Mouse (Mus musculus): Measurements from ENCODE around the gene Zdhhc21. TPM values are rescaled to one million over a fixed set of nuclear protein-coding genes. Genes with fewer than 3 reads are reported as not detected.

The Zdhhc21 gene
- polyA plus RNA-seq, 1 experiment from 2014 or later = 10.9 TPM

DNA sequence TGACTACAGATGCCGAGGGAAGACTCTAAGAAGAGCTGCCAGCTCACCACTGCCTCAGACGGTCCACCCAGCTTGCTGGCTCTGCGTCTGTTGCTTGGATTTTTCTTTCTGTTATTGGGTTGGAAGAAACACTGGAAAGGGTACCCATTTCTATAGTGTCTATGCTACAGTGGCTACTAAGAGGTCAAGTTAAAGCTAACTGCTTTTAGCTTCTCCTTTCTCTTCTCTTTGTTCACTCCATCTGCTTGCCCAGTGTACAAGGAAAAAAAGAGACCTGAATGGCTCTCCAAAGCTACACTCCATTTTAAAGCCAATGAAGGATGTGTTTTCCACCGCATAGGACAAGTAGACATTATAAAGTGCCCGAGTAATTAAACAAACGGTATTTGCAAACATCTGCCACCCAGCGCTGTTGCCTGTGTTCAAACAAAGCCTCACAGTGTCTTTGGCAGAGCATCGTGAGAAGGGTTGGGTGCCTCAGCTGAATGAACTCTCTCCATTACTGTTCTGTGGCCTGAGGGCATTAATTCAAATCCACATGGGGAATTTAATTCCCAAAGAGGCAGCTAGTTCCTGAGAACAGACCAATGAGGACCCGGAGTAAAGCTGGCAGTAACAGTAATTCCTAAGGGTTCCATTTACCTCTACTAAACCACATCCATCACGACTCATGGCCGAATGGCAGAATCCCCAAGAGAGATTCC, 94.1 kb downstream of the Zdhhc21 start:
- Histone ChIP-seq H3K27me3 (replicated peaks; ENCODE audit: control insufficient read depth, insufficient read depth, low read length) (no peaks in the 10 kb centered on the region), H3K9me3 (ENCODE audit: control insufficient read depth, low read length) (no peaks in the 10 kb centered on the region), H3K4me2 (no peak overlapping the region), H3K9ac (ENCODE audit: low read depth, low read length) (no peak overlapping the region), H3K4me3 (ENCODE audit: low read depth, low read length) (no peak overlapping the region), H3K36me3 (ENCODE audit: control insufficient read depth, insufficient read depth, low read length) (no peaks in the 10 kb centered on the region), H3K27ac (ENCODE audit: low read depth, low read length) (no peak overlapping the region), H3K4me1 (replicated peaks; ENCODE audit: control insufficient read depth, insufficient read depth, low read length) (no peaks in the 10 kb centered on the region)
- no peak for DNase-seq (ENCODE audit: low spot score)
- WGBS = 86% methylated on average over 11 of the region's 11 CpGs
- ATAC-seq (replicated peaks; ENCODE audit: low FRiP score) = no peak

DNA sequence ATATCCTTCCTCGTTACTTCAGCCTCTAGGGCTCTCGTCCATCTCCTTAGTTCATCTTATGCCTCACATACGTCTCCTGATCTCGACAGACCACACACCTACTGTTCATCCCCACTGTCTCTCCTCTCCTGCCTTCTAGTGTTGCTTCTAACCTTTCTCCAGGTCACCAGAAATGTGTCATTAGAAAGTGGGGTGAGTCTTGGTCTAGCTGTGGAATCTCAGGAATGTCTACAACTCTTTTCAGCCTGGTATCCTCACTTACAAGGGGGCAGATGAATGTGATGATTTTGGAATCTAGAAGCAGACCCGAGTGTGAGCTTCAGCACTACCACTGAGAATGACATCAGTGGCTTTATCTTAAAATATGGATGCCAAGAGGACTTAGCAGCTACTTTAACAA, 96.2 kb downstream of the Zdhhc21 start:
- H3K4me3 ChIP-seq (ENCODE audit: low read depth, low read length) = no peak overlapping the region
- no peaks in the 10 kb centered on the region for H3K4me1 ChIP-seq (replicated peaks; ENCODE audit: control insufficient read depth, insufficient read depth, low read length)
- DNase-seq (ENCODE audit: low spot score) = no peak
- H3K9ac ChIP-seq (ENCODE audit: low read depth, low read length) = no peak overlapping the region
- ATAC-seq (replicated peaks; ENCODE audit: low FRiP score) = no peak
- no peak overlapping the region for H3K4me2 ChIP-seq
- no peaks in the 10 kb centered on the region for H3K27me3 ChIP-seq (replicated peaks; ENCODE audit: control insufficient read depth, insufficient read depth, low read length)
- no peaks in the 10 kb centered on the region for H3K9me3 ChIP-seq (ENCODE audit: control insufficient read depth, low read length)
- H3K27ac ChIP-seq (ENCODE audit: low read depth, low read length) = no peak overlapping the region
- WGBS = 53% methylated on average over 5 of the region's 5 CpGs
- H3K36me3 ChIP-seq (ENCODE audit: control insufficient read depth, insufficient read depth, low read length) = no peaks in the 10 kb centered on the region

DNA sequence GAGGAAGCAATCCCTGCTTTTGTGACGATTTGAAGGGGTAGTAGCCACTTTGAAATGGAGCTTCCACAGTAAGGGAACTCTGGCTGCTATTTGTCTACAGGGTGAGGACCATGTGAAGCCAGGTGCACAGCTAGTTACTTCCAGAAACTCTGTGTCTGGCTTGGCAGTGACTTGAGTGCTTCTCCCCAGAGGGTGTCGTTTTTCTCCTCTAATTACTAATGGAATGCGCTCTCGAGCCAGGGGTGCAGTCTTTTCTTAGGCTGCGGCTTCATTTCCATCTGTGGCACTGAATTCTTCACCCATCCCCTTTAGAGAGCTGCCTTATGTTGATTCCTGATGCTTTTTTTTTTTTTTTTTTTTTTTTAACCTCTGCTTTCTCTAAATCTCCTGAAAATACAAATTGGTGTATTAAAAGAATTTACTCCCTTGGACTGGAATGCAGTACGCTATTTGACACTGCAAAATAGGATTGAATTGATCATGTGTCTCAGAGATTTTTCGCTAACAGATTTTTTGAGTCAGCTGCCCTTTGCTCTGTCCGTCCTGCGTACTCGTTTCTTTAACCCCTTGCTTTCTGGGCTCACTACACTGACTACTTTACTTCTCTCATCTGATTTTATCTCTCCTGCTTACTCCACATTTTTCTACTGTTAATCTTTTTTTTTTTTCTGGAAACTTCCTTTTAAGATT, 97.2 kb downstream of the Zdhhc21 start:
- no peak for DNase-seq (ENCODE audit: low spot score)
- no peak for ATAC-seq (replicated peaks; ENCODE audit: low FRiP score)
- WGBS = 25% methylated on average over 10 of the region's 10 CpGs
- Histone ChIP-seq H3K4me3 (ENCODE audit: low read depth, low read length) (no peak overlapping the region), H3K4me2 (no peak overlapping the region), H3K9ac (ENCODE audit: low read depth, low read length) (no peak overlapping the region), H3K27ac (ENCODE audit: low read depth, low read length) (no peak overlapping the region), H3K4me1 (replicated peaks; ENCODE audit: control insufficient read depth, insufficient read depth, low read length) (no peaks in the 10 kb centered on the region), H3K9me3 (ENCODE audit: control insufficient read depth, low read length) (no peaks in the 10 kb centered on the region), H3K36me3 (ENCODE audit: control insufficient read depth, insufficient read depth, low read length) (no peaks in the 10 kb centered on the region), H3K27me3 (replicated peaks; ENCODE audit: control insufficient read depth, insufficient read depth, low read length) (no peaks in the 10 kb centered on the region)

DNA sequence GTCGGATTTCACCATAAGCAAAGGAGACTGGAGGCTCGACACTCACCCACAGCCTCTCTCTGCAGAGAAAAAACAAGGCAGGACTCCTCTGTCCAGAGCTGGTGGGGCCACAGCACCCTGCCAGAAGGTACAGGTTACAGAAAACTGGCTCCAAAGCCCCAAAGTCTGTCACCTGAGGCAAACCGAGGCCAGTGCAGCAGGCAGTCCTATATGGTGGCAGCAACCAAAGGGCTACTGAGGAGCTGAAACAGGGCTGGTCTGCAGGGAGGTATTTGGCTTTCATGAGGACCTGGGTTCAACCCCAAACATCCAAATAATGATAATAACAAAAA, 103.5 kb downstream of the Zdhhc21 start:
- Histone ChIP-seq H3K9me3 (ENCODE audit: control insufficient read depth, low read length) (no peaks in the 10 kb centered on the region), H3K9ac (ENCODE audit: low read depth, low read length) (no peak overlapping the region), H3K36me3 (ENCODE audit: control insufficient read depth, insufficient read depth, low read length) (no peaks in the 10 kb centered on the region), H3K4me2 (no peak overlapping the region), H3K4me1 (replicated peaks; ENCODE audit: control insufficient read depth, insufficient read depth, low read length) (no peaks in the 10 kb centered on the region), H3K27me3 (replicated peaks; ENCODE audit: control insufficient read depth, insufficient read depth, low read length) (no peaks in the 10 kb centered on the region), H3K27ac (ENCODE audit: low read depth, low read length) (no peak overlapping the region), H3K4me3 (ENCODE audit: low read depth, low read length) (no peak overlapping the region)
- DNase-seq (ENCODE audit: low spot score) (no peak), ATAC-seq (replicated peaks; ENCODE audit: low FRiP score) (no peak)
- 37% methylated on average over 3 of the region's 3 CpGs for WGBS

DNA sequence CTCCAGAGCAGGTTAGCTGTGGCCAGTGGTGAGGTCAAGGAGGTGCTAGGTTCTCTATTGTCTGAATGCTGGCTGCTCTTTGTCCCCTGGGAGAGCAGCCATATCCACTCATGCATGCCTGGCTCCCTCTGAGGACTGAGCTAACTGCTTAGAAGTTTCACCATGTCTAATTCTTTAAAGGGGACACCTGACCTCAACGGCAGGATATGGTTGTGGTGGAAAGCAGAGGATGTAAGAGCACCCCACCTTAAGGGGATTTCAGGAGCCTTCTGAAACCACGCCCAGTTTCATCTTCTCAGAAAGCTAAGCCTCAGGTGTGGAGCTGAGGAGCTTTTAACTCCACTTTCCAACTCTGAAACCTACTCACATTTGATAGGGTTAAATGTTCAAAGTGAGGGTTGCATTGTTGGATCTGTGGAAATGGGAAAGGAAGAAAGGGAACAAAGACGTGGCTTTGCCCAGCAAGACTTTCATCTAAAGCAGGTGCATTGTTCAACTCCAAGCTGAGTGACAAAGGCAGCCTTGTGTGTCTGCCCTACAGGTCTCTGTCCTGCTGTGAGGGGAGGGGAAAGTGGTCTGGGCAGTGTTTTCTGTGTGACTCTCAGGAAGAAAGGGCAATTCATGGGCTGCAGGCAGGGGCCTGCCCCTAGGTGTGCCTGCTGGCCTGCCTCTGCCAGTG, 104.0 kb downstream of the Zdhhc21 start:
- H3K4me2 ChIP-seq = no peak overlapping the region
- no peak overlapping the region for H3K4me3 ChIP-seq (ENCODE audit: low read depth, low read length)
- no peaks in the 10 kb centered on the region for H3K27me3 ChIP-seq (replicated peaks; ENCODE audit: control insufficient read depth, insufficient read depth, low read length)
- H3K36me3 ChIP-seq (ENCODE audit: control insufficient read depth, insufficient read depth, low read length) = no peaks in the 10 kb centered on the region
- no peaks in the 10 kb centered on the region for H3K4me1 ChIP-seq (replicated peaks; ENCODE audit: control insufficient read depth, insufficient read depth, low read length)
- no peak for DNase-seq (ENCODE audit: low spot score)
- H3K27ac ChIP-seq (ENCODE audit: low read depth, low read length) = no peak overlapping the region
- H3K9me3 ChIP-seq (ENCODE audit: control insufficient read depth, low read length) = no peaks in the 10 kb centered on the region
- no peak for ATAC-seq (replicated peaks; ENCODE audit: low FRiP score)
- no peak overlapping the region for H3K9ac ChIP-seq (ENCODE audit: low read depth, low read length)
- WGBS = 69% methylated on average over 3 of the region's 3 CpGs

Other genes with a start within 250 kb of the Zdhhc21 start
- 20.5 and 26.9 TPM in 2 replicates for gene Nfib, start 154.2 kb downstream of the Zdhhc21 start, polyA plus RNA-seq (2014; fragmentation: Nextera tagmentation; extraction: Ambion mirVana)
- gene Cer1, start 25.2 kb upstream of the Zdhhc21 start, polyA plus RNA-seq (2014; fragmentation: Nextera tagmentation; extraction: Ambion mirVana) = not detected in 2 replicates
- gene Frem1, start 192.4 kb upstream of the Zdhhc21 start, polyA plus RNA-seq (2014; fragmentation: Nextera tagmentation; extraction: Ambion mirVana) = 4.5 and 4.8 TPM in 2 replicates

Data from liver, embryonic 11.5 days (tissue).